Comparison of ENCODE assay signal across 10 mouse cellular contexts in genomic region chr19:47122802-47123201, GRCm38 (mm10). TPM values are rescaled to one million over a fixed set of nuclear protein-coding genes. Genes with fewer than 3 reads are reported as not detected.
DNase-seq lines count a peak whose midpoint lies in the region; ATAC-seq lines count a peak whose summit lies in the region.
"Had no signal": no experiment of that assay in that cellular context is flagged by ENCODE, and none has a peak within 500 bp of the region (broad histone marks: within the 10 kb centered on the region; RNA-seq: fewer than 3 reads in every experiment).

No protein-coding gene starts in this region.

- H3K9ac ChIP-seq in intestine, embryonic 14.5 days (ENCODE audit: low read length), result no peak overlapping the region
- H3K9ac ChIP-seq in intestine, embryonic 16.5 days (ENCODE audit: low read depth, low read length), result no peak overlapping the region
- H3K9ac ChIP-seq: embryonic facial prominence, embryonic 15.5 days had no signal

- H3K4me1 ChIP-seq in intestine, embryonic 14.5 days (replicated peaks; ENCODE audit: control insufficient read depth, insufficient read depth, low read length), result no peaks in the 10 kb centered on the region
- peaks cover 2% of the 10 kb centered on the region; the same call in 1 of the 2 replicates for H3K4me1 ChIP-seq in intestine, embryonic 16.5 days (ENCODE audit: control insufficient read depth, insufficient read depth, low read length)
- H3K4me1 ChIP-seq in limb, embryonic 10.5 days, result no peaks in the 10 kb centered on the region
- H3K4me1 ChIP-seq: embryonic facial prominence, embryonic 15.5 days had no signal

- peak; percentile 70 for DNase-seq in intestine, embryonic 14.5 days (ENCODE audit: low spot score)
- DNase-seq in A20 (ENCODE audit: low read depth, low spot score) (peak; percentile 63), MEL-GATA-1-ER (ENCODE audit: extremely low read depth, low read depth) (peak; percentile 63)
- peak; percentile 59 for DNase-seq in limb, embryonic 10.5 days (ENCODE audit: low spot score)
- peak; percentile 54 for DNase-seq in thymus, postnatal 14 days
- no peak for DNase-seq in layer of hippocampus, postnatal 14 days (ENCODE audit: low spot score in 2 of 2)
- DNase-seq in gastrocnemius, adult 8-10 months (ENCODE audit: low spot score in 2 of 2), result no peak

- 26% methylated on average over 2 of the region's 2 CpGs for WGBS in intestine, embryonic 14.5 days
- 28% methylated on average over 2 of the region's 2 CpGs for WGBS in intestine, embryonic 16.5 days
- WGBS in limb, embryonic 10.5 days, result 22% methylated on average over 2 of the region's 2 CpGs

- H3K9me3 ChIP-seq in intestine, embryonic 14.5 days (ENCODE audit: control insufficient read depth, low read length), result no peaks in the 10 kb centered on the region
- H3K9me3 ChIP-seq in intestine, embryonic 16.5 days (ENCODE audit: control insufficient read depth, low read length), result no peaks in the 10 kb centered on the region
- H3K9me3 ChIP-seq in limb, embryonic 10.5 days (replicated peaks), result no peaks in the 10 kb centered on the region
- H3K9me3 ChIP-seq: embryonic facial prominence, embryonic 15.5 days had no signal

- no peaks in the 10 kb centered on the region for H3K27me3 ChIP-seq in intestine, embryonic 14.5 days (replicated peaks; ENCODE audit: control insufficient read depth, insufficient read depth, low read length)
- no peaks in the 10 kb centered on the region for H3K27me3 ChIP-seq in intestine, embryonic 16.5 days (replicated peaks; ENCODE audit: control insufficient read depth, insufficient read depth, low read length)
- H3K27me3 ChIP-seq in limb, embryonic 10.5 days (ENCODE audit: low read depth, poor library complexity, severe bottlenecking), result no peaks in the 10 kb centered on the region
- H3K27me3 ChIP-seq: embryonic facial prominence, embryonic 15.5 days had no signal

- no peak overlapping the region for H3K4me3 ChIP-seq in intestine, embryonic 14.5 days (ENCODE audit: low read depth, low read length)
- H3K4me3 ChIP-seq in intestine, embryonic 16.5 days (ENCODE audit: low read length), result no peak overlapping the region
- no peak overlapping the region for H3K4me3 ChIP-seq in limb, embryonic 10.5 days
- H3K4me3 ChIP-seq: embryonic facial prominence, embryonic 15.5 days had no signal

- peaks cover 79% of the 10 kb centered on the region for H3K36me3 ChIP-seq in intestine, embryonic 14.5 days (ENCODE audit: control insufficient read depth, insufficient read depth, low read length)
- peaks cover 34% of the 10 kb centered on the region for H3K36me3 ChIP-seq in intestine, embryonic 16.5 days (ENCODE audit: control insufficient read depth, insufficient read depth, low read length)
- peaks cover 87% of the 10 kb centered on the region for H3K36me3 ChIP-seq in limb, embryonic 10.5 days

- no peak overlapping the region for H3K4me2 ChIP-seq in intestine, embryonic 14.5 days (ENCODE audit: low read length)
- H3K4me2 ChIP-seq in intestine, embryonic 16.5 days (ENCODE audit: low read depth, low read length), result no peak overlapping the region
- H3K4me2 ChIP-seq: embryonic facial prominence, embryonic 15.5 days had no signal

- no peak for ATAC-seq in intestine, embryonic 14.5 days (replicated peaks; ENCODE audit: low FRiP score, low TSS enrichment, low read depth)
- ATAC-seq in intestine, embryonic 16.5 days, result no peak

- no peak overlapping the region for H3K27ac ChIP-seq in intestine, embryonic 14.5 days (ENCODE audit: low read depth)
- H3K27ac ChIP-seq in intestine, embryonic 16.5 days (ENCODE audit: low read length), result no peak overlapping the region
- H3K27ac ChIP-seq in limb, embryonic 10.5 days, result no peak overlapping the region
- H3K27ac ChIP-seq: embryonic facial prominence, embryonic 15.5 days had no signal

RNA-seq across cellular contexts. Expression of gene Calhm2, which starts 15.3 kb away (rescaled TPM):
- polyA plus RNA-seq in intestine, embryonic 14.5 days (2014; fragmentation: Nextera tagmentation; extraction: Ambion mirVana), result 2.5 and 3.1 TPM in 2 replicates
- polyA plus RNA-seq in intestine, embryonic 16.5 days (2015; fragmentation: Nextera tagmentation; extraction: Ambion mirVana), result 5.8 and 6.4 TPM in 2 replicates
- 2.8 and 3.7 TPM in 2 replicates for polyA plus RNA-seq in limb, embryonic 10.5 days (2016; fragmentation: Nextera tagmentation; extraction: Ambion mirVana)
- total RNA-seq in layer of hippocampus, postnatal 14 days (2021), result 1 to 10 TPM; 3.6 to 3.9 TPM
- 1 to 10 TPM in 3 of 4 experiments, under 1 TPM in 1; 0.70 to 1.3 (median 1.1) TPM for total RNA-seq in gastrocnemius, adult 8-10 months (2022)

RNA-seq across cellular contexts. Expression of gene Calhm1, which starts 21.3 kb away (rescaled TPM):
- not detected in 2 replicates for polyA plus RNA-seq in intestine, embryonic 14.5 days (2014; fragmentation: Nextera tagmentation; extraction: Ambion mirVana)
- polyA plus RNA-seq in intestine, embryonic 16.5 days (2015; fragmentation: Nextera tagmentation; extraction: Ambion mirVana), result not detected in 2 replicates
- not detected in 2 replicates for polyA plus RNA-seq in limb, embryonic 10.5 days (2016; fragmentation: Nextera tagmentation; extraction: Ambion mirVana)
- total RNA-seq in layer of hippocampus, postnatal 14 days (2021), result not detected
- total RNA-seq in gastrocnemius, adult 8-10 months (2022), result not detected
- polyA plus RNA-seq: embryonic facial prominence, embryonic 15.5 days; liver, embryonic 16.5 days had no signal

RNA-seq across cellular contexts. Expression of gene Pdcd11, which starts 32.2 kb away (rescaled TPM):
- polyA plus RNA-seq in intestine, embryonic 14.5 days (2014; fragmentation: Nextera tagmentation; extraction: Ambion mirVana), result 11.7 and 12.6 TPM in 2 replicates
- 7.1 and 7.4 TPM in 2 replicates for polyA plus RNA-seq in intestine, embryonic 16.5 days (2015; fragmentation: Nextera tagmentation; extraction: Ambion mirVana)
- polyA plus RNA-seq in limb, embryonic 10.5 days (2016; fragmentation: Nextera tagmentation; extraction: Ambion mirVana), result 13.8 and 14.5 TPM in 2 replicates
- 10 to 100 TPM; 17.5 to 17.7 TPM for total RNA-seq in layer of hippocampus, postnatal 14 days (2021)
- 1 to 10 TPM; 7.6 to 8.7 (median 8.5) TPM for total RNA-seq in gastrocnemius, adult 8-10 months (2022)

RNA-seq across cellular contexts. Expression of gene Usmg5, which starts 32.4 kb away (rescaled TPM):
- polyA plus RNA-seq in intestine, embryonic 14.5 days (2014; fragmentation: Nextera tagmentation; extraction: Ambion mirVana), result 1,243 and 1,445 TPM in 2 replicates
- 1,592 and 1,616 TPM in 2 replicates for polyA plus RNA-seq in intestine, embryonic 16.5 days (2015; fragmentation: Nextera tagmentation; extraction: Ambion mirVana)
- polyA plus RNA-seq in limb, embryonic 10.5 days (2016; fragmentation: Nextera tagmentation; extraction: Ambion mirVana), result 1,161 and 1,186 TPM in 2 replicates
- total RNA-seq in layer of hippocampus, postnatal 14 days (2021), result 100 to 1,000 TPM; 874 to 891 TPM
- total RNA-seq in gastrocnemius, adult 8-10 months (2022), result 1,000 to 10,000 TPM; 1,130 to 1,241 (median 1,184) TPM

RNA-seq across cellular contexts. Expression of gene Calhm3, which starts 34.8 kb away (rescaled TPM):
- polyA plus RNA-seq in intestine, embryonic 14.5 days (2014; fragmentation: Nextera tagmentation; extraction: Ambion mirVana), result not detected in 2 replicates
- polyA plus RNA-seq in intestine, embryonic 16.5 days (2015; fragmentation: Nextera tagmentation; extraction: Ambion mirVana), result 0.88 and 1.1 TPM in 2 replicates
- not detected in 2 replicates for polyA plus RNA-seq in limb, embryonic 10.5 days (2016; fragmentation: Nextera tagmentation; extraction: Ambion mirVana)
- total RNA-seq in layer of hippocampus, postnatal 14 days (2021), result not detected
- not detected for total RNA-seq in gastrocnemius, adult 8-10 months (2022)
- polyA plus RNA-seq: embryonic facial prominence, embryonic 15.5 days; liver, embryonic 16.5 days had no signal

Comparison
In these comparisons a context has a peak if more than half of its experiments do, and no peak if none do; other contexts are left out.
1. DNase-seq: peak in intestine, embryonic 14.5 days (single experiment), A20 (single experiment), MEL-GATA-1-ER (single experiment), limb, embryonic 10.5 days (single experiment) and thymus, postnatal 14 days (single experiment); none in layer of hippocampus, postnatal 14 days (0 of 2) and gastrocnemius, adult 8-10 months (0 of 2).